Mouse (Mus musculus): ENCODE measurements around the gene Plpp3. TPM values are rescaled to one million over a fixed set of nuclear protein-coding genes. Genes with fewer than 3 reads are reported as not detected.

The Plpp3 gene
- total and polyA plus RNA-seq, 2 experiments from 2014 or later, result 167 to 180 TPM

DNA sequence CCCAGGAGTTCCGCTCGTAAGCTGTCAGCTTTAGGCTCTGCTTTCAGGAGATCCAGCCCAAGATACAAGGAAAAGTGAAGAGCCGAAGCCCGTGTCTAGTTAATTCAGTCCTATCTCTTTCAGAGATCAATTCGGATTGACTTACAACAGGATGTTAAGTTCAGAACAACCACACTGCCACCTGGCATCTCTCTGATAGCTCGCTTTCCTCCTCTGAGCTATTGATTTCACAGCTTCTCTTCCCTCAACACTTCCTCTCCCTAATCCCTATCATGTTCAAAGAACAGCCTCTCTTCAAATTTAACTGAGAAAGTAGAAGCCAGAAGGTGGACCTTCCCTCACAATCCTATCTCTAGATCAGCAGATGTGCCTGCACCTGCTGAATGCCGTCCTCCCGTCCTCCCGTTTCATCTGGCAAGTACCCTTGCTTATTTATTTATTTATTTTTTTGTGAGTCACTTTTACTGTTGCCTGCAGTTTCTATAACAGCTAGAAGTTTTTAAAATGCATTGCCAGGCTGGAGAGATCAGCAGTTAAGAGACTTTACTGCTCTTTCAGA lies 25.3 kb upstream of the Plpp3 start:
- ATAC-seq, result no peak
- TF ChIP-seq CTCF (IDR thresholded peaks at IDR 0.05; ENCODE audit: low read depth), result no peak
- no peaks in the 10 kb centered on the region for H3K9me3 ChIP-seq (ENCODE audit: low read length)
- no peaks in the 10 kb centered on the region for H3K4me1 ChIP-seq (ENCODE audit: insufficient read depth, low read length)
- no peak for DNase-seq (ENCODE audit: low spot score)
- no peak overlapping the region for H3K27ac ChIP-seq
- H3K4me3 ChIP-seq (ENCODE audit: low read length), result no peak overlapping the region
- 83% methylated on average over 9 of the region's 9 CpGs for WGBS
- H3K4me2 ChIP-seq (ENCODE audit: low read depth, low read length), result no peak overlapping the region
- H3K36me3 ChIP-seq (ENCODE audit: insufficient read depth, low read length), result no peaks in the 10 kb centered on the region
- no peak overlapping the region for H3K9ac ChIP-seq (replicated peaks; ENCODE audit: low read length)
- H3K27me3 ChIP-seq (ENCODE audit: insufficient read depth, low read length), result no peaks in the 10 kb centered on the region

GRCm38 (mm10) chr4:105133350-105134050 lies 23.6 kb upstream of the Plpp3 start:
- Histone ChIP-seq H3K27ac (no peak overlapping the region), H3K4me1 (ENCODE audit: insufficient read depth, low read length) (no peaks in the 10 kb centered on the region), H3K4me3 (ENCODE audit: low read length) (no peak overlapping the region), H3K9ac (replicated peaks; ENCODE audit: low read length) (no peak overlapping the region), H3K9me3 (ENCODE audit: low read length) (no peaks in the 10 kb centered on the region), H3K4me2 (ENCODE audit: low read depth, low read length) (no peak overlapping the region), H3K27me3 (ENCODE audit: insufficient read depth, low read length) (no peaks in the 10 kb centered on the region), H3K36me3 (ENCODE audit: insufficient read depth, low read length) (no peaks in the 10 kb centered on the region)
- DNase-seq (ENCODE audit: low spot score) (no peak), ATAC-seq (no peak)
- WGBS, result 69% methylated on average over 4 of the region's 4 CpGs
- no peak for TF ChIP-seq CTCF (IDR thresholded peaks at IDR 0.05; ENCODE audit: low read depth)

- Histone ChIP-seq H3K4me3 (ENCODE audit: low read length) (no peak overlapping the region), H3K27me3 (ENCODE audit: insufficient read depth, low read length) (no peaks in the 10 kb centered on the region), H3K4me2 (ENCODE audit: low read depth, low read length) (no peak overlapping the region), H3K4me1 (ENCODE audit: insufficient read depth, low read length) (no peaks in the 10 kb centered on the region), H3K9ac (replicated peaks; ENCODE audit: low read length) (no peak overlapping the region), H3K9me3 (ENCODE audit: low read length) (no peaks in the 10 kb centered on the region), H3K27ac (no peak overlapping the region), H3K36me3 (ENCODE audit: insufficient read depth, low read length) (no peaks in the 10 kb centered on the region)
- WGBS, result 84% methylated on average over 7 of the region's 7 CpGs
- DNase-seq (ENCODE audit: low spot score) (no peak), ATAC-seq (no peak)
- TF ChIP-seq CTCF (IDR thresholded peaks at IDR 0.05; ENCODE audit: low read depth), result no peak
Measured at GRCm38 (mm10) chr4:105149492-105149891, 7.7 kb upstream of the Plpp3 start.

DNA sequence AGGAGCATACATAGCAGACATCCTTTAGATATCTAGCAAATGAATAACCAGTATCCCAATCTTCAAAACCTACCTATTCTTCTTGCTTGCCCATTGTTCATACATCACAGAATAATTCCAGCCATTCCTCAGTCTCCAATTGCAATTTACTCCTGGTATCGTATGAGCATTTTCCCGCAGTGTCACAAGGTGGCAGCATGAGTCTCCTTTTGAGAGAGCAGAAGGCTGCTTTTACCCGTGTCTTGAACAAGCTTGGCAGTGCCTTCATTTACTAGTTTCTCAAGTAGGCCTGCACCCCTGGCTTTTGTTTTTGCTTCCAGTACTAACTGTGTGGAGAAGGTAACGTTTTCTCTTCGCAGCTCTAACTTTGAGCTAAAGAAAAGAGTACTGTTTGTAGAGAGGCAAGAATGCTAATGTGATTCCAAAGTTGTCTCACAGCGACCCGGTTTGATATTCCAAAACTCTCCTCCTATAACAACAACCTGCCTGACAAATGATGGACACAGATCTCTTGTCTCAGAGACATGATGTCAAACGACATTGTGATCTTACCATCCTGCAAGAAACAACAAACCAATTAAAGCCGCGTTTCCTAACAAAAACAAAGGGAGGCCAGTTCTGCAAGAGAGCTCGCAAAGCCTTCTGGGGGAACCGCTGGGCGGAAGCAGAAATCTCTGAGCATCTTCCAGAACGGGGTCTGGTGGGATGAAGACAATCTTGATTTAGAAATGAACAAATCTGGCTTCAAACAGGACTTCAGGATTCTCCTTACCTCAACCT lies 5.0 kb upstream of the Plpp3 start:
- H3K27ac ChIP-seq, result no peak overlapping the region
- peak; percentile 93 for DNase-seq (ENCODE audit: low spot score)
- ATAC-seq, result peak; percentile 70
- WGBS, result 39% methylated on average over 14 of the region's 14 CpGs
- no peaks in the 10 kb centered on the region for H3K9me3 ChIP-seq (ENCODE audit: low read length)
- H3K27me3 ChIP-seq (ENCODE audit: insufficient read depth, low read length), result no peaks in the 10 kb centered on the region
- H3K4me1 ChIP-seq (ENCODE audit: insufficient read depth, low read length), result no peaks in the 10 kb centered on the region
- no peak overlapping the region for H3K4me2 ChIP-seq (ENCODE audit: low read depth, low read length)
- H3K4me3 ChIP-seq (ENCODE audit: low read length), result no peak overlapping the region
- H3K36me3 ChIP-seq (ENCODE audit: insufficient read depth, low read length), result no peaks in the 10 kb centered on the region
- H3K9ac ChIP-seq (replicated peaks; ENCODE audit: low read length), result no peak overlapping the region
- TF ChIP-seq CTCF (IDR thresholded peaks at IDR 0.05; ENCODE audit: low read depth), result peak; percentile 94

DNA sequence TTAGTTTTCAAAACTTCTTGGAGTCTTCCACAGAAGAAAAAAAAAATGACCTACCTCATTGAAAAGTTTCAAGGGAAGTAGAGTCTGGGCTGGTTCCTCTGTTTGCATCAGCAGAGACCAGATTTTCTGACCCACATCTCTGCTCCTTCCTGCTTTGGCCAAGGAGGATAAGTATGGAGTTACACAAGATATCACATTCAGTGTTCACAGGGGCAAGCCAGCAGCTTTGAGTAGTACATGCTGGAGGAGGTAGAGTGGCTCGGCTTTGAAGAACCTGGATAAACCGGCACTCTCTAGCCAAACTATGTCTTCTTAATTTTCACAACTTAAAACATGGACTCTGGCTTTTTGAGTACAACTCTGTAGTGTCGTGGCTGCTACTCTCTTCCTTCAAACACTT lies 3.9 kb upstream of the Plpp3 start:
- Histone ChIP-seq H3K4me2 (ENCODE audit: low read depth, low read length) (no peak overlapping the region), H3K4me3 (ENCODE audit: low read length) (no peak overlapping the region), H3K27me3 (ENCODE audit: insufficient read depth, low read length) (no peaks in the 10 kb centered on the region), H3K27ac (no peak overlapping the region), H3K4me1 (ENCODE audit: insufficient read depth, low read length) (no peaks in the 10 kb centered on the region), H3K9ac (replicated peaks; ENCODE audit: low read length) (no peak overlapping the region), H3K9me3 (ENCODE audit: low read length) (no peaks in the 10 kb centered on the region), H3K36me3 (ENCODE audit: insufficient read depth, low read length) (no peaks in the 10 kb centered on the region)
- DNase-seq (ENCODE audit: low spot score) (no peak), ATAC-seq (no peak)
- WGBS, result 86% methylated on average over 3 of the region's 3 CpGs
- TF ChIP-seq CTCF (IDR thresholded peaks at IDR 0.05; ENCODE audit: low read depth), result no peak

GRCm38 (mm10) chr4:105156281-105156680 lies 866 bp upstream of the Plpp3 start:
- Histone ChIP-seq H3K36me3 (ENCODE audit: insufficient read depth, low read length) (no peaks in the 10 kb centered on the region), H3K4me3 (ENCODE audit: low read length) (no peak overlapping the region), H3K4me1 (ENCODE audit: insufficient read depth, low read length) (no peaks in the 10 kb centered on the region), H3K27me3 (ENCODE audit: insufficient read depth, low read length) (no peaks in the 10 kb centered on the region), H3K27ac (no peak overlapping the region), H3K4me2 (ENCODE audit: low read depth, low read length) (peak overlapping the region; percentile 84; the same call in 1 of the 2 replicates), H3K9ac (replicated peaks; ENCODE audit: low read length) (no peak overlapping the region), H3K9me3 (ENCODE audit: low read length) (no peaks in the 10 kb centered on the region)
- WGBS, result 74% methylated on average over 7 of the region's 7 CpGs
- no peak for TF ChIP-seq CTCF (IDR thresholded peaks at IDR 0.05; ENCODE audit: low read depth)
- no peak for ATAC-seq
- DNase-seq (ENCODE audit: low spot score), result no peak
